Mouse (Mus musculus) hindbrain, embryonic 16.5 days (tissue): ENCODE data around the gene Rpl13. TPM values are rescaled to one million over a fixed set of nuclear protein-coding genes. Genes with fewer than 3 reads are reported as not detected.
"Not testable (repeated sequence)": the region's sequence is repeated elsewhere in the genome, so short reads cannot be mapped to it uniquely, and the experiment has no call there.

ENCODE experiments used
- ATAC-seq: fragments of 200-750 bp; cut with Nextera tagmentation; 2 replicates; pipeline ENCODE4 v1.8.0; 2017; ENCODE audit warnings: moderate TSS enrichment, moderate library complexity
- H3K27ac ChIP-seq: fragments of 300-500 bp; sonication (generic); 2 replicates; pipeline ENCODE4 v1.5.1; 2014; ENCODE audit warnings: low read depth, mild to moderate bottlenecking, control low read depth, low read length, moderate library complexity
- H3K27me3 ChIP-seq: fragments of 300-500 bp; sonication (generic); replicated peaks from 2 replicates; pipeline ENCODE4 v1.6.1; 2014; ENCODE audit warnings: low read length; ENCODE audit not compliant: control insufficient read depth, insufficient read depth
- H3K36me3 ChIP-seq: fragments of 300-500 bp; sonication (generic); 2 replicates; pipeline ENCODE4 v1.6.1; 2014; ENCODE audit warnings: mild to moderate bottlenecking, low read length, moderate library complexity, mixed read lengths; ENCODE audit not compliant: control insufficient read depth, insufficient read depth
- H3K4me1 ChIP-seq: fragments of 300-500 bp; sonication (generic); 2 replicates; pipeline ENCODE4 v1.6.1; 2014; ENCODE audit warnings: low read depth, low read length; ENCODE audit not compliant: control insufficient read depth, insufficient read depth
- H3K4me2 ChIP-seq: fragments of 300-500 bp; sonication (generic); 2 replicates; pipeline ENCODE4 v1.6.1; 2014; ENCODE audit warnings: mild to moderate bottlenecking, low read length, control low read depth, moderate library complexity
- H3K4me3 ChIP-seq: fragments of 300-500 bp; sonication (generic); 2 replicates; pipeline ENCODE4 v1.5.1; 2014; ENCODE audit warnings: mild to moderate bottlenecking, low read length, control low read depth, moderate library complexity
- H3K9ac ChIP-seq: fragments of 300-500 bp; sonication (generic); 2 replicates; pipeline ENCODE4 v1.6.1; 2014; ENCODE audit warnings: low read depth, mild to moderate bottlenecking, control low read depth, low read length, moderate library complexity
- H3K9me3 ChIP-seq: fragments of 300-500 bp; sonication (generic); 2 replicates; pipeline ENCODE4 v1.6.1; 2014; ENCODE audit warnings: mild to moderate bottlenecking, low read length, moderate library complexity; ENCODE audit not compliant: control insufficient read depth
- WGBS: fragments of 180-500 bp; shearing (Covaris S2); extraction: QIAGEN DNeasy Blood & Tissue Kit; methylation state at CpG from one replicate; pipeline ENCODE4 v1.1.7; 2014; 5-methylcytosine and 5-hydroxymethylcytosine counted together
- polyA plus RNA-seq: library from polyadenylated mRNA; unstranded; fragments of >200 nt; fragmentation: Nextera tagmentation; extraction: Ambion mirVana; gene quantifications from 2 replicates; pipeline ENCODE4 v1.2.1, GENCODE M21; 2015

Rpl13 gene
- polyA plus RNA-seq, 1 experiment from 2014 or later, result 588 TPM

DNA sequence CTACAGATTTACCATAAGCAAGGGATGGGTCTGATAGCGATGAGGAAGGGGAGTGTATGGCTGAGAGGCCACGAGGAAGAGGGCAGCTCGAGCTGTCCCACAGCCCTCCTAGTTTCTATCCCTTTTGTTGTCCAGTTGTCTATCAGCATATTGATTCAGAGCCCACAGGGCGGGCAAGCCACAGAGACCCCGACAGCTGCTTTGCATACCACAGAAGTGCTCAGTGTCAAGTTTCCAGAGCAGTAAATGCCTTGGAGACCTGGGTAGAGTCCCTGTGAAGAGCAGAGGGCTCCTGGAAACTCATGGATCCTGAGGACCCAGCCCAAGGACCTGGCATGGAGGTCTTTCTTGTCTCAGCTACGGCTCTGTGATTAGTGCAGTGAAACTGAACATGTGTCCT, 19.2 kb upstream of the Rpl13 start:
- no peaks in the 10 kb centered on the region for H3K9me3 ChIP-seq
- no peaks in the 10 kb centered on the region for H3K27me3 ChIP-seq
- WGBS, result 79% methylated on average over 6 of the region's 6 CpGs
- no peaks in the 10 kb centered on the region for H3K4me1 ChIP-seq
- H3K4me3 ChIP-seq, result no peak overlapping the region
- H3K27ac ChIP-seq, result peak overlapping the region; percentile 14; the same call in 1 of the 2 replicates
- ATAC-seq, result no peak
- H3K4me2 ChIP-seq, result no peak overlapping the region
- no peak overlapping the region for H3K9ac ChIP-seq
- H3K36me3 ChIP-seq, result peaks cover 30% of the 10 kb centered on the region

DNA sequence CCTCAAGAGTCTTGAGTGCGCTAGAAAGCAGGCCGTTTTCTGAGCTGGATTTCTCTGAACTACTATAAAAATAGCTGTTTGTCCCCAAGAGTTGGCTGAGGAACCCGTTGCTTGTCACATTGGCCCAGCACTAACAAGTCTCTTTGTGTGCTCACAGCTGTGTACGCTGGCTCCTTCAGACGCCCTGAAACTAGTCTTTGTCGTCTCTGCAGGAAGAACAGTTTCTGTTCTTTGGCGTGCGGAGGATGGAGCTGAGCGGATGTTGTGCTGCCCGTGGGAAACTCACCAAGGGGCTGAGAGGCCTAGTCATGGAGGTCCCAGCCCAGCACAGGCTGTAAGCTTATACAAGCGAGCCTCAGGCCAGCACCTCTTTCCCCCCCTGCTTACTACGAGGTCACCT, 18.5 kb upstream of the Rpl13 start:
- H3K9ac ChIP-seq, result no peak overlapping the region
- peak; percentile 54; the same call in 1 of the 2 replicates for ATAC-seq
- H3K27me3 ChIP-seq, result no peaks in the 10 kb centered on the region
- H3K36me3 ChIP-seq, result peaks cover 35% of the 10 kb centered on the region
- H3K27ac ChIP-seq, result no peak overlapping the region; the same call in 1 of the 2 replicates
- no peaks in the 10 kb centered on the region for H3K9me3 ChIP-seq
- 89% methylated on average over 12 of the region's 12 CpGs for WGBS
- H3K4me1 ChIP-seq, result no peaks in the 10 kb centered on the region
- no peak overlapping the region for H3K4me2 ChIP-seq
- no peak overlapping the region for H3K4me3 ChIP-seq

DNA sequence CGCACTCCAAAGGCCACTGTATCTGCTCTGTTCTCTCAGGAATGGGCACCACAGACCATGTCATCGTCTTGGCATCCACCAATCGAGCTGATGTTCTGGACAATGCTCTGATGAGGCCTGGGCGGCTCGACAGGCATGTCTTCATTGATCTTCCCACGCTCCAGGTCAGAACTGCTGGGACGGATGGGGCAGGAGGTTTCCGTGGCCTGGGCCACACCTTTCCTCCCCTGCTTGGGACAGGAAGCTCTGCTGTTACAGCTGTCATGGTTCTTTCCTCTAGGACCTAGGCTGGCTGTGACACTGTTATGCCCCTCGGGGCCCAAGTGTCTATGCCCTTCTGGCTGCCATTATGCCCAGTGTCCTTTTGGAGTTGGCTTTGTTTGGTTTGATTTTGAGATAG, 14.9 kb upstream of the Rpl13 start:
- no peak for ATAC-seq
- Histone ChIP-seq H3K4me1 (no peaks in the 10 kb centered on the region), H3K27ac (no peak overlapping the region), H3K27me3 (no peaks in the 10 kb centered on the region), H3K4me3 (no peak overlapping the region), H3K4me2 (no peak overlapping the region), H3K9me3 (no peaks in the 10 kb centered on the region), H3K9ac (no peak overlapping the region), H3K36me3 (peaks cover 56% of the 10 kb centered on the region)
- 87% methylated on average over 9 of the region's 9 CpGs for WGBS

DNA sequence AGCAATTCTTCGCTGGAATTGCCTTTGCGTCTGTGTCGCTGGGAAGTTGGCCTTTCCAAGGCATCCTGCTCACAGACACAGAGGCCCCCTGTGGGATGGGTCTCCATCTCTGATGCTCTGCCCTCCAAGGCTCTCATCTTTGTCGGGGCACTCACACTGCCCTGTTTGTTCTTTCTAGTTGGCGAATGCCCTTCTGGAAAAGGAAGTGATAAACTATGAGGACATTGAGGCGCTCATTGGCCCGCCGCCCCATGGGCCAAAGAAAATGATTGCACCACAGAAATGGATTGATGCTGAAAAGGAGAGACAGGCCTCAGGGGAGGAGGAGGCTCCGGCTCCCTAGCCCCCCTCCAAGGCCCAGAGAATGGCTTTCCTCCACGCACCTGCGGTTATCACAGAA, 4.9 kb upstream of the Rpl13 start:
- H3K27ac ChIP-seq, result peak overlapping the region; percentile 18
- H3K4me3 ChIP-seq, result no peak overlapping the region
- ATAC-seq, result peak; percentile 32; the same call in 1 of the 2 replicates
- peaks cover 4% of the 10 kb centered on the region for H3K4me1 ChIP-seq
- H3K9ac ChIP-seq, result no peak overlapping the region
- H3K4me2 ChIP-seq, result no peak overlapping the region
- peaks cover 24% of the 10 kb centered on the region for H3K36me3 ChIP-seq
- H3K27me3 ChIP-seq, result no peaks in the 10 kb centered on the region
- H3K9me3 ChIP-seq, result no peaks in the 10 kb centered on the region
- 82% methylated on average over 11 of the region's 11 CpGs for WGBS

DNA sequence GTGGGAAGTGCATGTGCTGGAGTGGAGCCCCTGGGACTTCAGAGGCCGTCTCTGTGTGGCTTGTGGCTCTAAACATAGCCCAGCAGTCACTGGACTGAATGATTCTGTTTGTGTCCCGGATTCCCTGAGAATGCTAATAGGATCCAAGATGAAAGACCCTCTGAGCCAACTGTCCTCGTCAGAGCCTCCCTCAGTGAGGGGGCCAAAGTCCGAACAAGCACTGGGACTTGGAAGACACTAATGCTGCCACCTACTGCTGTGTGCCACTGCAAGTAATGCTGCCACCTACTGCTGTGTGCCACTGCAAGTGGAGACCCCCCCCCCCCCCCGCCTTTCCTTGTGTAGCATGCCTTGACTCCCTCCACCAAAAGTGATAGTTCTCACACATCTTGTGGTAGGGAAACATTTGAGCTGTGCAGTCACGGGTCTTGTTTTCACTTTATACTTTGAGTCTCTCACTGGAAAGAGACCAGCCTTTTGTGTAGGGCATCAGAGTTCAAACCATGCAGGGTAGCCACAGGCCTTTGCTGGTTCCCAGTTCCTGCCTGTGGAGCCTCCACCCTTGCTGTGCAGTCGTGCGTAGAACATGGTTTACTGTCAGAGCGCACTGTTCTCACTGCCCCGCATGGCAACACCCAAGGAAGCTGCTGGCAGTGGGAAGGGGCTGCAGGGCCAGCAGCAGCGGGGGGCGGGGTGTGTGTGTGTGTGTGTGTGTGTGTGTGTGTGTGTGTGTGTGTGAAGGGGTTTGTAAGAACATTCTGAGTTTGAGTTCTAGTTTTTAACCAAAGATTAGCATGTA, 4.2 kb upstream of the Rpl13 start:
- no peak overlapping the region for H3K4me3 ChIP-seq
- WGBS, result 71% methylated on average over 12 of the region's 12 CpGs
- H3K9me3 ChIP-seq, result no peaks in the 10 kb centered on the region
- H3K27ac ChIP-seq, result peak overlapping the region; percentile 18
- no peaks in the 10 kb centered on the region for H3K27me3 ChIP-seq
- H3K36me3 ChIP-seq, result peaks cover 24% of the 10 kb centered on the region
- no peak overlapping the region for H3K4me2 ChIP-seq
- no peak overlapping the region for H3K9ac ChIP-seq
- ATAC-seq, result peak; percentile 52
- peaks cover 4% of the 10 kb centered on the region for H3K4me1 ChIP-seq

DNA sequence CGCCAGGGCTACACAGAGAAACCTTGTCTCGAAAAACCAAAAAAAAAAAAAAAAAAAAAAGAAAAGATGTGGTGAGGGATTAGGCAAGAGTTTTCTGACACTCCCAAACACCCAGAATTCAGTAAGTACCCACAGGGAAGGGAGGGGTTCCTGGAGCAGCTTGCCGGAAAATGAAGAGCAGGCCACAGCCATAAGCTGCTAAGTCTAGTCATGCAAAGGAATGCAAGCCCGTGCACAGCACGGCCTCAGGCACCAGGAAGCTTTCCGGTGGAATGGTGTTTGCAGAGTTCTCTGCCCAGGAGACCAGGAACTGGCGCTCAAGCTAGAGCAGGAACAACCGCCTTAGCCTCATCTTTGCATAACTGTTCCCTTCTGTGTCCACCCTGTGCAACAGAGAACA, 1.9 kb upstream of the Rpl13 start:
- Histone ChIP-seq H3K4me1 (peaks cover 17% of the 10 kb centered on the region), H3K27ac (no peak overlapping the region), H3K36me3 (peaks cover 16% of the 10 kb centered on the region), H3K4me2 (no peak overlapping the region), H3K4me3 (no peak overlapping the region), H3K9me3 (no peaks in the 10 kb centered on the region), H3K27me3 (no peaks in the 10 kb centered on the region), H3K9ac (no peak overlapping the region)
- 67% methylated on average over 8 of the region's 8 CpGs for WGBS
- ATAC-seq, result no peak

DNA sequence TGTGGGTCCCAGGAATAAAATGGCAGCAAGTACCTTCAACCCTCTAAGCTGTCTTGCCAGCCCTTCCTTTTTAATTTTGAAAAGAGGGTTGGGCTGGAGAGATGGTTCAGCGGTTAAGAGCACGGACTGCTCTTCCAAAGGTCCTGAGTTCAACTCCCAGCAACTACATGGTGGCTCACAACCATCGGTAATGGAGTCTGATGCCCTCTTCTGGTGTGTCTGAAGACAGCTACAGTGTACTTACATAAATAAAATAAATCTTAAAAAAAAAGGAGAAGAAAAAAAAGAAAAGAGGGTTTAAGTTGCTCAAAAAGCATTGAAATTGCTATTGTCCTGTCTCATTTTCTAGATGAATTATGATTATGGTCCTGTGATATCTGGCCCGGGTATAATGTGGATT, 906 bp upstream of the Rpl13 start:
- H3K36me3 ChIP-seq, result peaks cover 18% of the 10 kb centered on the region
- 81% methylated on average over 4 of the region's 4 CpGs for WGBS
- H3K4me3 ChIP-seq, result no peak overlapping the region
- no peak for ATAC-seq
- peaks cover 17% of the 10 kb centered on the region for H3K4me1 ChIP-seq
- no peak overlapping the region for H3K4me2 ChIP-seq
- no peaks in the 10 kb centered on the region for H3K9me3 ChIP-seq
- H3K27ac ChIP-seq, result no peak overlapping the region
- H3K27me3 ChIP-seq, result no peaks in the 10 kb centered on the region
- H3K9ac ChIP-seq, result no peak overlapping the region

DNA sequence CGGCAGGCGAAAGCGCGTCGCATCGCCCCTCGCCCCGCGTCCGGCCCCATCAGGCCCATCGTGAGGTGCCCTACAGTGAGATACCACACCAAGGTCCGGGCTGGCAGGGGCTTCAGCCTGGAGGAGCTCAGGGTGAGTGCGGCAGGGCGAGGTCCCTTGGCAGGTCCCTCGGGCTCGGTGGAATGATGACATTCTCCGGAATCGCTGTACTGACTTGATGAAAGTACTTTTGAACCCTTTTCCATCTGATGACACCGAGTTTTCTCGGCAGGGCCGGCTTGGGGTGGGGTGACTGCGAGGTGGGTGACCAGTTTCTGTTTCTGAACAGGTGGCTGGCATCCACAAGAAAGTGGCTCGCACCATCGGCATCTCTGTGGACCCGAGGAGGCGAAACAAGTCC, 705 bp downstream of the Rpl13 start:
- Histone ChIP-seq H3K4me1 (peaks cover 17% of the 10 kb centered on the region), H3K4me2 (peak overlapping the region; percentile 88), H3K9ac (peak overlapping the region; percentile 92), H3K36me3 (peaks cover 18% of the 10 kb centered on the region), H3K4me3 (peak overlapping the region; percentile 77), H3K27ac (peak overlapping the region; percentile 96)
- not testable (repeated sequence) for H3K27me3 ChIP-seq, ATAC-seq, H3K9me3 ChIP-seq
- under 1% methylated on average over 15 of the region's 26 CpGs for WGBS

DNA sequence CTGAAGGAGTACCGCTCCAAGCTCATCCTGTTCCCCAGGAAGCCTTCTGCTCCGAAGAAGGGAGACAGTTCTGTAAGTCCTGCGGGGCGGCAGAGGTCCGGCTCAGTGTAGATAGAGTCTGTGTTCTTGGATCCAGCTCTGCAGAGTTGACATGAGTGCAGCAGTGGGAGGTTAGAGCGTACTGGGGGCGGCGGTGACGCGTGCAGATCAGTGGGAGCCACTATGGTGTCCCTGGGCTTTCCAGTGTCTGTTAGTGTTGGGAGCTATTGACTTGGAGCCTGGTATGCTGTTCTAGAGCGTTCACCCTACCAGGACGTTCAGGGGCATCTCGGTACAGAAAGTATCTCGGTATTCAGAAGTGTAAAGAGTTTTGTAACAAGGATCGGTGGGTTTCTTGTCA, 1.1 kb downstream of the Rpl13 start:
- no peaks in the 10 kb centered on the region for H3K9me3 ChIP-seq
- H3K4me1 ChIP-seq, result peaks cover 17% of the 10 kb centered on the region
- no peaks in the 10 kb centered on the region for H3K27me3 ChIP-seq
- peak overlapping the region; percentile 92 for H3K9ac ChIP-seq
- peak overlapping the region; percentile 77 for H3K4me3 ChIP-seq
- H3K27ac ChIP-seq, result peak overlapping the region; percentile 96; the same call in 1 of the 2 replicates
- 19% methylated on average over 14 of the region's 15 CpGs for WGBS
- no peak for ATAC-seq
- H3K4me2 ChIP-seq, result peak overlapping the region; percentile 88
- H3K36me3 ChIP-seq, result peaks cover 18% of the 10 kb centered on the region
